Mouse (Mus musculus) embryonic facial prominence, embryonic 13.5 days (tissue): ENCODE measurements around the gene Slc16a3. TPM values are rescaled to one million over a fixed set of nuclear protein-coding genes. Genes with fewer than 3 reads are reported as not detected.

Experiments
- ATAC-seq: fragments of 200-750 bp; cut with Nextera tagmentation; 2 replicates; pipeline ENCODE4 v1.8.0; 2017; ENCODE audit warnings: low read depth; ENCODE audit not compliant: insufficient number of reproducible peaks, insufficient read depth, low FRiP score, low TSS enrichment
- H3K27ac ChIP-seq: fragments of 300-500 bp; sonication (generic); 2 replicates; pipeline ENCODE4 v1.5.1; 2015; ENCODE audit warnings: moderate library complexity, mild to moderate bottlenecking, inconsistent platforms
- H3K27me3 ChIP-seq: fragments of 300-500 bp; sonication (generic); 2 replicates; pipeline ENCODE4 v1.6.1; 2015; ENCODE audit warnings: mild to moderate bottlenecking, inconsistent platforms
- H3K36me3 ChIP-seq: fragments of 300-500 bp; sonication (generic); 2 replicates; pipeline ENCODE4 v1.6.1; 2015; ENCODE audit warnings: mild to moderate bottlenecking, inconsistent platforms
- H3K4me1 ChIP-seq: fragments of 300-500 bp; sonication (generic); 2 replicates; pipeline ENCODE4 v1.6.1; 2015; ENCODE audit warnings: inconsistent platforms
- H3K4me2 ChIP-seq: fragments of 300-500 bp; sonication (generic); 2 replicates; pipeline ENCODE4 v1.6.1; 2015; ENCODE audit warnings: moderate library complexity, mild to moderate bottlenecking, inconsistent platforms
- H3K4me3 ChIP-seq: fragments of 300-500 bp; sonication (generic); 2 replicates; pipeline ENCODE4 v1.5.1; 2015; ENCODE audit warnings: mild to moderate bottlenecking, inconsistent platforms
- H3K9ac ChIP-seq: fragments of 300-500 bp; sonication (generic); 2 replicates; pipeline ENCODE4 v1.6.1; 2015; ENCODE audit warnings: mild to moderate bottlenecking, inconsistent platforms
- H3K9me3 ChIP-seq: fragments of 300-500 bp; sonication (generic); 2 replicates; pipeline ENCODE4 v1.6.1; 2016; ENCODE audit warnings: inconsistent platforms
- WGBS: fragments of 180-500 bp; shearing (Covaris S2); methylation state at CpG from one replicate; pipeline ENCODE4 v1.1.7; 2015; ENCODE audit warnings: mixed read lengths; 5-methylcytosine and 5-hydroxymethylcytosine counted together
- polyA plus RNA-seq: library from polyadenylated mRNA; unstranded; fragments of >200 nt; fragmentation: Nextera tagmentation; extraction: Ambion mirVana; gene quantifications from 2 replicates; pipeline ENCODE4 v1.2.1, GENCODE M21; 2015

Gene Slc16a3
- polyA plus RNA-seq, 1 experiment from 2014 or later, result 56.4 TPM

DNA sequence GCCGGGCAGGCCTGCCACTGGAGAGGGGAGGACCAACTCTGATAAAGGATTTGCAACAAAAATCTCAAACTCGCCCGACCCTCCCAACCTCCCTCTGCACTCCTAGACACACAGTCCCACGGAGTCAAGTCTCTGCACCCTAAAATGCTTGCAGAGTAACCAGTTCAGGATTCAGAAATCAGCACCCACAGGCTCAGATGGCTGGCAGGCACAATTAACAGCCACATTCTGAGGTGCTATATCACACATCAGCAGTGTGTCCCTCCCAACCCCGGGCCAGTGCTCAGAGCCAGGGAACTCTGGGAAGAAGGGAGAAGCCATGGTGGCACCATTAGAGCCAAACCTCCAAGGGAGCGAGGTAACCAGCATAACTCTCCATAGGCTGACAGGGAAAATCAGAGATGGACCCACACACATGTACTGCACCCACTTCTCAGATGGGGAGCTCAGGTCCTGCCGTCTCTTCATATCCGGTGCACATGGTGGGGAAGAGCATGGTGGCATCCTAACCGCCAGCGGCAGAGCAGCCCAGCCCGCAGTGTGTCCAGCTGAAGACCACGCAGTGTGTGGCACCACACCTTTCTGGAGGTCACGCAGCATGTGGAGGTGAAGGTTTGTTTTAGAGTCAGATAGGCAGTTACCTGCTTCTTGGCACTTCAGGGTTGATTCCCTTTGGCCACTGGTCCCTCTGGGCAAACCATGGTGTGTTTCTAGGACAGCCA is 13.9 kb downstream of the Slc16a3 start:
- Histone ChIP-seq H3K4me3 (no peak overlapping the region), H3K27me3 (no peaks in the 10 kb centered on the region), H3K27ac (no peak overlapping the region), H3K4me1 (peaks cover 21% of the 10 kb centered on the region), H3K36me3 (peaks cover 95% of the 10 kb centered on the region), H3K9ac (no peak overlapping the region), H3K9me3 (no peaks in the 10 kb centered on the region), H3K4me2 (no peak overlapping the region)
- 93% methylated on average over 13 of the region's 13 CpGs for WGBS
- no peak for ATAC-seq

DNA sequence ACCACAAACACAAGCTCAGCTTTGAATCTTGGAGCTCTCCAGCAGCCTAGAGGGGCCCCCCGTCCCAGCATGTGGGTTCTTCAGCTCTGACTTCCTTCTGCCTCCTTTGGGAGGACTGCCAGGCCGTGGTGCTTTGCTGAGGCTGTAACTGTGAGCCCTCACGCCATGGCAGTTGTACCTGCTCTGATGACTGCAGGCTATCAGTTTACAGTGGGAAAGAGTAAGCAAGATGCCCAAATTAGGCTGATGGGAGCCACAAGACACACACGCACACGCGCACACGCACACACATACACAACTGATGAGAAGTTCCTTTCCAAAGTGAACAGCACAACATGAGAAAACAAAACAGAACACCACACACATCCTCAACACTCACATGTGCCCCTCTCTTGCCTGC is 14.6 kb downstream of the Slc16a3 start:
- peaks cover 95% of the 10 kb centered on the region for H3K36me3 ChIP-seq
- no peak overlapping the region for H3K4me3 ChIP-seq
- H3K9me3 ChIP-seq, result no peaks in the 10 kb centered on the region
- 73% methylated on average over 7 of the region's 7 CpGs for WGBS
- H3K4me2 ChIP-seq, result no peak overlapping the region
- H3K27ac ChIP-seq, result no peak overlapping the region
- no peak for ATAC-seq
- H3K9ac ChIP-seq, result no peak overlapping the region
- no peaks in the 10 kb centered on the region for H3K27me3 ChIP-seq
- H3K4me1 ChIP-seq, result peaks cover 21% of the 10 kb centered on the region

DNA sequence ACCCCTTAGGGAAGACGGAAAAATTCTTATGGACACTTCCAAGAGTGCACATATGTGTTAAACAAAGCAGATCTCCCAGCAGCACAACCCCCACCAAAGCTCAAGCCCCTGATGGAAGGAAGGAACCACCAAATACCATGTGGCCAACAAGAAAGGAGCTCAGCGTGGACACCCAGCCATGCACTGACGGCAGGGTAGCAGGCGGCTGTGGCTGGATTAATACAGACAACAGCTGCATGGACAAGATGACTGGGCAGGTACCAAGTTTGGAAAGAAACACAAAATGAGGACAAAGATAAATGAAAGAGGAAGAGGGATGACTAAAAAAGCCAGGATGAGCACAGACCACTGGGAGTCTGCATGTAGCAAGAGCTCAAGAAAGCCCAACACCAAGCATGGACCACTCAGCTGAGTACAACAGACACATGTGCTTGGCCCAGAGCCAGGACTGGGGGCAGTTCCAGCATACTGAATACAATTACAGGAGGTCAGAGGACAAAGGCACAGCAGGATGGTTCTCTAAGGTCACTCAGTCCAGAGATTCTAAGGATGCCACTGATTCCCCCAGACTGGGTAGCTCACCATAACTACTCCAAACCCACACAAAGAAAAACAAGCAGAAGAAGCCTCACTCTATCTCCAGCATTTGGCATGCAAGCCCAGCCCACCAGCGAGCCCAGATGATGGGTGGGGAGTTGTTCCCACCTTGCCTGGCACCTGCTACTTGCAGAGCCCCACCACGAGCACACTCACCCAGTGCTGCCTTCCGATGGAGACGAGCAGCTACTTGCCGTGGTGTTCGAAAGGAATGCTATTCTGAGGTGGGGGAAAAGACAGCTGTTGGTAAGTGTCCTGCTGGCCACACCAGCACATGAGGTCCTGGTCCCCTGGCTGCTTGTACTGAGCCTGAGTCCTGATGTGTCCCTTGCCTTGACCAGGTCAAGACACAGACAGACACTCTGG is 16.2 kb downstream of the Slc16a3 start:
- H3K4me1 ChIP-seq, result peaks cover 13% of the 10 kb centered on the region
- no peaks in the 10 kb centered on the region for H3K9me3 ChIP-seq
- no peak overlapping the region for H3K4me3 ChIP-seq
- H3K9ac ChIP-seq, result no peak overlapping the region
- H3K36me3 ChIP-seq, result peaks cover 95% of the 10 kb centered on the region
- no peak overlapping the region for H3K27ac ChIP-seq
- ATAC-seq, result no peak
- H3K27me3 ChIP-seq, result no peaks in the 10 kb centered on the region
- H3K4me2 ChIP-seq, result no peak overlapping the region
- 79% methylated on average over 10 of the region's 10 CpGs for WGBS

DNA sequence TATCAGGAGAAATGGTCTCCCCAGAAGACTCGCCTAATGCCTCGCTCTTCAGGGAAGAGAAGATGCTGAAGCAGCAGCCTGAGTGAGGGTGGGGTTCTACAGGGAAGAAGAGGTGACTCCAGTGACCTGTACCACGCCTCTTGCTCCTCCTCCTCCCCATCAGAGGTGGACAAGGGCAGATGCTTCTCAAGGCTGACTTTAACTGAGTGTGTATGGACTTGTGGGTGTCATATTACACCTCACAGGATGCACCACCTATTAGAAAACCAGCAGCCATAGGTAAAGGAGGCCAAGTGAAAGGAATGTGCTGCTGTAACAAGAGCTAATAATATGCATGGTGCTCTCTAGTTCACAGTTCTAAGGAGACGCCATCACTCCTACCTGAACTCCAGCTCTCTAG is 17.3 kb downstream of the Slc16a3 start:
- Histone ChIP-seq H3K36me3 (peaks cover 95% of the 10 kb centered on the region), H3K27ac (no peak overlapping the region), H3K27me3 (no peaks in the 10 kb centered on the region), H3K4me1 (peaks cover 9% of the 10 kb centered on the region), H3K4me2 (no peak overlapping the region), H3K9me3 (no peaks in the 10 kb centered on the region), H3K4me3 (no peak overlapping the region), H3K9ac (no peak overlapping the region)
- WGBS, result 66% methylated on average over 4 of the region's 4 CpGs
- no peak for ATAC-seq

DNA sequence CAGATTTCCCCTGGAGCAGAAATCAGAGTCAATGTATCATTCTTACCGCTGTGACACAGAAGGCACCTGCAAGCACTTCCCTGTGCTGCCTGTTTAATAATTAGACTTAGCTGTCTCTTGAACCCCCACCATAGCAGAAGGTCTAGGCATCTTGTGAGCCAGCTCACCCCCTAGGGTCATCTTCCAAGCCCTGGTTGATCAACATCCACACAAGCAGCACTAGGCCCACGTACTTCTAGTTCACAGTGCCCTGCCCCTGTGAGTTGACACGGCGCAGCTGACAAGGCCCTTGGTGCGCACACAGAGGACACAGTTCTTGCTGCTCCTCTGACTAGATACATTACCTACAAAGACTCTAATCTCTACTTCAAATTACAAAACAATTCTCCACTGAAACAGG is 21.5 kb downstream of the Slc16a3 start:
- 91% methylated on average over 5 of the region's 5 CpGs for WGBS
- H3K27me3 ChIP-seq, result no peaks in the 10 kb centered on the region
- no peak overlapping the region for H3K4me3 ChIP-seq
- ATAC-seq, result no peak
- peaks cover 9% of the 10 kb centered on the region for H3K4me1 ChIP-seq
- peaks cover 100% of the 10 kb centered on the region for H3K36me3 ChIP-seq
- no peak overlapping the region for H3K4me2 ChIP-seq
- no peak overlapping the region for H3K9ac ChIP-seq
- H3K9me3 ChIP-seq, result no peaks in the 10 kb centered on the region
- H3K27ac ChIP-seq, result no peak overlapping the region

DNA sequence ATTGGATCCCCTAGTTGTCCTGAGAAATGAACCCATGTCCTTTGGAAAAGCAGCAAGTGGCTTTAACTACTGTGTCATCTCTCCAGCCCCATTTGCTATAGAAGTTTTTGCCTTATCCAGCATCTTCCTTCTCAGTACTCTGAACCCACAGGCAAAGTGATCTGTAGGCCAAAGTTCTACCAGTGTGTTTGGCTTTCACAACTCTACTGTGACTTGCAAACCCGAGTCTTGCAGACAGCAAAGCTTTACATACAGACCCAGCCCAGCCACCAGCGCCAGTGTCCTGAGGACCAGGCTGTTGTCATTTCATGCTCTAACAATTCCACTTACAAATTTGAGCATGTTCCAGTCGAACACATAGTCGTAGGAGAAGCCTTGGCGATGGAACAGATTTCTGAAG is 23.0 kb downstream of the Slc16a3 start:
- no peak overlapping the region for H3K27ac ChIP-seq
- no peaks in the 10 kb centered on the region for H3K27me3 ChIP-seq
- 93% methylated on average over 5 of the region's 5 CpGs for WGBS
- no peaks in the 10 kb centered on the region for H3K9me3 ChIP-seq
- H3K36me3 ChIP-seq, result peaks cover 97% of the 10 kb centered on the region
- no peak overlapping the region for H3K9ac ChIP-seq
- H3K4me1 ChIP-seq, result 0 out of 2 replicates have a peak, but pooled peaks cover 1% of the 10 kb centered on the region
- H3K4me3 ChIP-seq, result no peak overlapping the region
- H3K4me2 ChIP-seq, result no peak overlapping the region
- ATAC-seq, result no peak

DNA sequence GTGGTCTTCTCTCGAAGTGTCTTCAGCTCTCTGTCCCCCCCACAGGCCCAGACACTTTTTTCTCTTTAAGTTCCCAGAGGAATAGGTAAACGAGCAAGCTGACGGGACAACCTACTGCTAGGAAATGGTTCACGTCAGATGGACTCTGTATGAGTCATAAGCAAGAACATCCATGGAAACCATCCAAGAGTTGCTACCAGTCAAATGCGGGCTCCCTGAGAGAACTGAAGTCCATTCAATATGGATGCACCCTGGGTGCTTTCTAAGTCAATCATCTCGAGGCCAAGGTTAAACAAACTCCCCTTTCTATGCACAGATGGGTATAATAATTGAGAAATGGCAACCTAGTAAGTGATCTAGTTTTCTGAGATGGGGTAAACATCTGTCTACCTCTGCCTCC is 25.0 kb downstream of the Slc16a3 start:
- no peaks in the 10 kb centered on the region for H3K27me3 ChIP-seq
- ATAC-seq, result no peak
- H3K27ac ChIP-seq, result no peak overlapping the region
- H3K9ac ChIP-seq, result no peak overlapping the region
- H3K4me2 ChIP-seq, result no peak overlapping the region
- no peaks in the 10 kb centered on the region for H3K9me3 ChIP-seq
- H3K36me3 ChIP-seq, result peaks cover 95% of the 10 kb centered on the region
- no peak overlapping the region for H3K4me3 ChIP-seq
- 87% methylated on average over 6 of the region's 6 CpGs for WGBS
- H3K4me1 ChIP-seq, result no peaks in the 10 kb centered on the region

DNA sequence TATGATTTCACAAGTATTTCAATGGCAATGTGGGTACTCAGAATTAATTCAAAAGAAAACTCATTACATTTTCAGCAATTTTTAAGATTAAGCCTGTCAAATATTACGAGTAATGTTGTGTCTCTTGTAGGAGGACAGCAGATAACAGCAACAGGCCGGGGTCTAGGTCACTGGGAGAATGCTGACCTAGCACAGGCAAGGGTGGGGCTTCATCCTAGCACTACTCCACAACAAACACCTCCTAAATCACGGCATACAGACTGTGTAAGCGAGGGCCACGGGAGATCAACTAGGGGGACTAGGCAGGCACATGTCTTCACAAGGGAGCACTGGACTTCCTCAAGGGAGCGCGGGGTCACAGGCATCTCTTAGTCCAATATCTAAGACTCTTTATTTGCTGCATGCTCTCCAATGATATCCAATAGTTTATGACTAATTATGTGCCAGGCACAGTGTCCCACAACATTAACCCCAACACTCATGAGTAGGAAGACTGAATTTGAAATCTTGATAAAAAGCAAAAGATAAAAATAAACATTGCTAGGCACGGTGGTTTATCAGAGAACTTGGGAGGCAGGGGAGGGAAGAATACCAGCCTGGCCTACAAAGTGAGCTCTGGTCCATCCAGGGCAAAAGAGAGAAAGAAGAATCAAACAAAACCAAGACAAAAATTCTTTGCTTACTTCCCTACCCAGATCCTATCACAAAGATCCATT is 31.6 kb downstream of the Slc16a3 start:
- Histone ChIP-seq H3K4me3 (no peak overlapping the region), H3K4me1 (0 out of 2 replicates have a peak, but pooled peaks cover 3% of the 10 kb centered on the region), H3K4me2 (no peak overlapping the region), H3K27me3 (no peaks in the 10 kb centered on the region), H3K36me3 (peaks cover 92% of the 10 kb centered on the region), H3K27ac (no peak overlapping the region), H3K9me3 (no peaks in the 10 kb centered on the region), H3K9ac (no peak overlapping the region)
- WGBS, result 87% methylated on average over 8 of the region's 8 CpGs
- ATAC-seq, result no peak

DNA sequence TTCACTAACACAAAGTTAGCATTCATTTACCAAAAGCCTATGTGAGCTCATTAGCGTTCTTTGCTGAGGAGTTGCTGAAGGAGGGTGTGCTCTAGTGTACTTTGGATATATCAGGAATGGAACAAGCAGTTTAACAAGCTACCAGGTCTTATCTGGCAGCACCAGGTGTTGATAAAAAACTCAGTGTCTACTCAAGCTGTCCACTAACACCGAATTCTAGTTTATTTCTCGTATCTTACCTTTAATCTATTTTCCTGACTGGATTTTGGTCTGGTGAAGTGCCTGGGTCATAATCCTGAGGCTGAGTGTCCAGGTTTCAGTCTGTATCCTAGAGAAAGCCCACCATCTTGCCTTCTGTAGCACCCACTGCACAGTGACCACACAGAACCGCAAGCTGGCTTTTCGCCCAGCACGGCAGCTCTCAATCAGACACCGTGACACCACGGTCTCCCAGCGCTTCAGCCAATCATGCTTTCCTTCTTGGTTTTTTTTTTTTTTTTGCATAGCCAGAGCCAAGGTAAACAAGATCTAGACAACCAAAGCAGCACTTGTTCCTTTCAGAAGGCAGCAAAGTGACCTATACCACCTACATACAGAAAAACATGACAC is 32.3 kb downstream of the Slc16a3 start:
- Histone ChIP-seq H3K27ac (no peak overlapping the region), H3K9me3 (no peaks in the 10 kb centered on the region), H3K4me3 (no peak overlapping the region), H3K9ac (no peak overlapping the region), H3K4me2 (no peak overlapping the region), H3K4me1 (peaks cover 3% of the 10 kb centered on the region; the same call in 1 of the 2 replicates), H3K27me3 (no peaks in the 10 kb centered on the region), H3K36me3 (peaks cover 92% of the 10 kb centered on the region)
- 84% methylated on average over 9 of the region's 9 CpGs for WGBS
- ATAC-seq, result no peak

DNA sequence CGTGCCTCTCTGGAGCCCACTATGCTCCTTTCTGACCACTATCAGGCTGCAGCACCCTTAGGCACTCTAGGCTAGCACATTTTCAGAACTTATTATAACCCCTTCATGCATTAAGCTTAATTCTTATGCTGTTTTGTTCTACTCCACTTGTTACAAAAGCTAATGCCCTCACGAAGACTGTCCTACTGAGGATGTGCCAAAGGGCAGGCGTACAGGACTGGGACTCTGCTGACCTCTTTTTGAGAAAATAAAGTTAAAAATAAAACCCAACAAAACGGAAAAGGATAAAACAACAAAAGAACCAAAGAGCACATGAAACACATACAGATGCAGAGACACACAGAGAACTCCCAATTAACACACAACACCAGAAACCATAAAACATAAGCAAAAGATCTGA is 33.4 kb downstream of the Slc16a3 start:
- H3K27me3 ChIP-seq, result no peaks in the 10 kb centered on the region
- ATAC-seq, result no peak
- peaks cover 94% of the 10 kb centered on the region for H3K36me3 ChIP-seq
- no peak overlapping the region for H3K9ac ChIP-seq
- H3K4me2 ChIP-seq, result no peak overlapping the region
- no peaks in the 10 kb centered on the region for H3K9me3 ChIP-seq
- no peak overlapping the region for H3K4me3 ChIP-seq
- H3K27ac ChIP-seq, result no peak overlapping the region
- H3K4me1 ChIP-seq, result peaks cover 3% of the 10 kb centered on the region; the same call in 1 of the 2 replicates
- WGBS, result 88% methylated on average over 4 of the region's 4 CpGs

DNA sequence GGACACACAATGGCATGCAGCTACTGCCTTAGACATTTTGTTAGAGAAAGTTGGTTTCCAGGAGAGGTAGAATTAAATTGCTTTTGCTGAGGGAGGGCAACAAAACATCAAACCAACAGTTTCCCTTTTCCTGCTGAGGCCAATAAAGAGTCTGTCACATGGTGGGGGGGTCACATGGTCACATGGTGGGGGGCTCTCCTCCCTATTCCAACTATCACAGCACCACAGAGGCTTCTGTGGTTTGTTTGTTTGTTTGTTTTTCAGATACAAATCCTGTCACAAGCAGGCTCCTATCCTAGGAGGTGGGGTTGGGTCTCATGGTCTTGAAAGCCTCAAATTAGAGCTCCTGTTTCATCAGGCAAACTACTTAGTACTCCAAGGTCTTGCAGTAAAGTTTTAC is 34.2 kb downstream of the Slc16a3 start:
- Histone ChIP-seq H3K9me3 (no peaks in the 10 kb centered on the region), H3K4me1 (peaks cover 7% of the 10 kb centered on the region), H3K9ac (no peak overlapping the region), H3K27me3 (no peaks in the 10 kb centered on the region), H3K4me2 (no peak overlapping the region), H3K27ac (no peak overlapping the region), H3K36me3 (peaks cover 94% of the 10 kb centered on the region), H3K4me3 (no peak overlapping the region)
- ATAC-seq, result no peak
